Mouse (Mus musculus) stomach, postnatal 0 days (tissue): ENCODE measurements around the gene Eid3. TPM values are rescaled to one million over a fixed set of nuclear protein-coding genes. Genes with fewer than 3 reads are reported as not detected.

Experiments
- ATAC-seq: fragments of 200-750 bp; cut with Nextera tagmentation; 2 replicates; pipeline ENCODE4 v1.8.0; 2017; ENCODE audit not compliant: low FRiP score, low TSS enrichment
- DNase-seq: peaks from one replicate; pipeline ENCODE4 v3.0.0-alpha.2; 2016; ENCODE audit warnings: low spot score
- H3K27ac ChIP-seq: fragments of 300-500 bp; sonication (generic); replicated peaks from 2 replicates; pipeline ENCODE4 v1.5.1; 2014; ENCODE audit warnings: mild to moderate bottlenecking, control low read depth
- H3K27me3 ChIP-seq: fragments of 300-500 bp; sonication (generic); 2 replicates; pipeline ENCODE4 v1.6.1; 2014; ENCODE audit warnings: low read length; ENCODE audit not compliant: control insufficient read depth, insufficient read depth
- H3K36me3 ChIP-seq: fragments of 300-500 bp; sonication (generic); 2 replicates; pipeline ENCODE4 v1.6.1; 2014; ENCODE audit warnings: low read length, mixed read lengths; ENCODE audit not compliant: control insufficient read depth, insufficient read depth
- H3K4me1 ChIP-seq: fragments of 300-500 bp; sonication (generic); replicated peaks from 2 replicates; pipeline ENCODE4 v1.6.1; 2014; ENCODE audit warnings: antibody characterized with exemption; ENCODE audit not compliant: control insufficient read depth, insufficient read depth
- H3K4me2 ChIP-seq: fragments of 300-500 bp; sonication (generic); replicated peaks from 2 replicates; pipeline ENCODE4 v1.6.1; 2014; ENCODE audit warnings: low read depth, mild to moderate bottlenecking, control low read depth, moderate library complexity
- H3K4me3 ChIP-seq: fragments of 300-500 bp; sonication (generic); 2 replicates; pipeline ENCODE4 v1.5.1; 2014; ENCODE audit warnings: low read depth, low read length, control low read depth
- H3K9ac ChIP-seq: fragments of 300-500 bp; sonication (generic); 2 replicates; pipeline ENCODE4 v1.6.1; 2014; ENCODE audit warnings: mild to moderate bottlenecking, low read length, control low read depth, mixed read lengths
- H3K9me3 ChIP-seq: fragments of 300-500 bp; sonication (generic); 2 replicates; pipeline ENCODE4 v1.6.1; 2016; ENCODE audit warnings: low read length; ENCODE audit not compliant: control insufficient read depth
- CTCF ChIP-seq: IDR thresholded peaks from 2 replicates; pipeline ENCODE4 v1.5.1; 2016; ENCODE audit warnings: antibody characterized with exemption, low read depth, mild to moderate bottlenecking, moderate library complexity
- EP300 ChIP-seq: optimal IDR thresholded peaks from 2 replicates; pipeline ENCODE3; 2016; ENCODE audit warnings: antibody characterized with exemption
- WGBS: fragments of 180-500 bp; shearing (Covaris S2); extraction: QIAGEN DNeasy Blood & Tissue Kit; methylation state at CpG from one replicate; pipeline ENCODE4 v1.1.7; 2014; 5-methylcytosine and 5-hydroxymethylcytosine counted together
- polyA plus RNA-seq: library from polyadenylated mRNA; unstranded; fragments of >200 nt; fragmentation: Nextera tagmentation; extraction: Ambion mirVana; gene quantifications from 2 replicates; pipeline ENCODE4 v1.2.1, GENCODE M21; 2015

The Eid3 gene
- polyA plus RNA-seq, 1 experiment from 2014 or later: 0.38 TPM

GRCm38 (mm10) chr10:82858691-82859532, 7.5 kb upstream of the Eid3 start:
- DNase-seq (peak; percentile 93), ATAC-seq (peak; percentile 90)
- Histone ChIP-seq H3K4me2 (peak overlapping the region; percentile 82), H3K27ac (peak overlapping the region; percentile 96), H3K9me3 (no peaks in the 10 kb centered on the region), H3K4me1 (0 out of 2 replicates have a peak, but pooled peaks cover under 1% of the 10 kb centered on the region), H3K9ac (peak overlapping the region; percentile 78), H3K4me3 (peak overlapping the region; percentile 72), H3K27me3 (no peaks in the 10 kb centered on the region), H3K36me3 (no peaks in the 10 kb centered on the region; the same call in 1 of the 2 replicates)
- under 1% methylated on average over 49 of the region's 49 CpGs for WGBS
- no peak for TF ChIP-seq EP300
- TF ChIP-seq CTCF: 0 out of 2 replicates have a peak, but pooled peaks have one; percentile 15

- peak; percentile 48 for ATAC-seq
- H3K4me3 ChIP-seq: peak overlapping the region; percentile 72
Measured at GRCm38 (mm10) chr10:82859533-82859915, 6.9 kb upstream of the Eid3 start.

GRCm38 (mm10) chr10:82860181-82860928, 6.1 kb upstream of the Eid3 start:
- peak; percentile 51 for ATAC-seq
- TF ChIP-seq CTCF (no peak), EP300 (no peak)
- peak overlapping the region; percentile 72 for H3K4me3 ChIP-seq
- peak; percentile 82 for DNase-seq
- 0 out of 2 replicates have a peak, but pooled peaks cover 3% of the 10 kb centered on the region for H3K4me1 ChIP-seq
- H3K4me2 ChIP-seq: peak overlapping the region; percentile 82
- H3K27me3 ChIP-seq: no peaks in the 10 kb centered on the region
- WGBS: 1% methylated on average over 50 of the region's 50 CpGs
- peak overlapping the region; percentile 96 for H3K27ac ChIP-seq
- H3K9ac ChIP-seq: peak overlapping the region; percentile 90
- no peaks in the 10 kb centered on the region for H3K9me3 ChIP-seq
- H3K36me3 ChIP-seq: no peaks in the 10 kb centered on the region; the same call in 1 of the 2 replicates

More at GRCm38 (mm10) chr10:82859533-82859915, 6.9 kb upstream of the Eid3 start:
- Histone ChIP-seq H3K36me3 (no peaks in the 10 kb centered on the region; the same call in 1 of the 2 replicates), H3K4me2 (peak overlapping the region; percentile 82), H3K4me1 (0 out of 2 replicates have a peak, but pooled peaks cover 3% of the 10 kb centered on the region), H3K9ac (peak overlapping the region; percentile 78), H3K27me3 (no peaks in the 10 kb centered on the region), H3K27ac (peak overlapping the region; percentile 96), H3K9me3 (no peaks in the 10 kb centered on the region)
- peak; percentile 62 for DNase-seq
- TF ChIP-seq EP300: no peak
- TF ChIP-seq CTCF: peak; percentile 68
- under 1% methylated on average over 8 of the region's 8 CpGs for WGBS

GRCm38 (mm10) chr10:82860929-82861315, 5.5 kb upstream of the Eid3 start:
- H3K9me3 ChIP-seq: no peaks in the 10 kb centered on the region
- no peak for DNase-seq
- ATAC-seq: no peak
- H3K36me3 ChIP-seq: no peaks in the 10 kb centered on the region; the same call in 1 of the 2 replicates
- 9% methylated on average over 8 of the region's 8 CpGs for WGBS
- TF ChIP-seq EP300: no peak
- no peak for TF ChIP-seq CTCF
- H3K4me2 ChIP-seq: peak overlapping the region; percentile 82
- peak overlapping the region; percentile 90 for H3K9ac ChIP-seq
- H3K4me3 ChIP-seq: peak overlapping the region; percentile 72
- H3K27me3 ChIP-seq: no peaks in the 10 kb centered on the region
- 0 out of 2 replicates have a peak, but pooled peaks cover 3% of the 10 kb centered on the region for H3K4me1 ChIP-seq
- peak overlapping the region; percentile 96 for H3K27ac ChIP-seq

GRCm38 (mm10) chr10:82863106-82863680, 3.2 kb upstream of the Eid3 start:
- DNase-seq (no peak), ATAC-seq (no peak)
- Histone ChIP-seq H3K36me3 (no peaks in the 10 kb centered on the region; the same call in 1 of the 2 replicates), H3K4me1 (0 out of 2 replicates have a peak, but pooled peaks cover 3% of the 10 kb centered on the region), H3K4me3 (no peak overlapping the region), H3K27me3 (no peaks in the 10 kb centered on the region), H3K27ac (no peak overlapping the region), H3K4me2 (no peak overlapping the region), H3K9me3 (no peaks in the 10 kb centered on the region), H3K9ac (no peak overlapping the region)
- 69% methylated on average over 5 of the region's 5 CpGs for WGBS
- TF ChIP-seq CTCF (no peak), EP300 (no peak)
